Mouse (Mus musculus): ENCODE results near the gene Gm21836.
"Not testable (repeated sequence)": the region's sequence is repeated elsewhere in the genome, so short reads cannot be mapped to it uniquely, and the experiment has no call there.

GRCm38 (mm10) chr9:124493693-124494092, at the start of gene Gm21836:
- TF ChIP-seq POLR2A (IDR thresholded peaks at IDR 0.05; ENCODE audit: borderline replicate concordance, control insufficient read depth, low read depth, low read length); CTCF (IDR thresholded peaks at IDR 0.05; ENCODE audit: control insufficient read depth, insufficient read depth, low read length): not testable (repeated sequence)

All from bone marrow, adult 2 months (tissue).